Mouse (Mus musculus) midbrain, embryonic 14.5 days (tissue): ENCODE data around the gene Slco1a4. TPM values are rescaled to one million over a fixed set of nuclear protein-coding genes. Genes with fewer than 3 reads are reported as not detected.

ENCODE experiments used
- ATAC-seq: fragments of 200-750 bp; cut with Nextera tagmentation; 2 replicates; pipeline ENCODE4 v1.8.0; 2017; ENCODE audit warnings: moderate number of reproducible peaks, moderate library complexity; ENCODE audit not compliant: low FRiP score, low TSS enrichment
- DNase-seq: peaks from one replicate; pipeline ENCODE4 v3.0.0-alpha.2; 2015
- H3K27ac ChIP-seq: fragments of 300-500 bp; sonication (generic); replicated peaks from 2 replicates; pipeline ENCODE4 v1.5.1; 2014; ENCODE audit warnings: mild to moderate bottlenecking, low read depth, low read length, moderate library complexity
- H3K27me3 ChIP-seq: fragments of 300-500 bp; sonication (generic); 2 replicates; pipeline ENCODE4 v1.6.1; 2014; ENCODE audit warnings: low read length, control low read depth, mixed read lengths; ENCODE audit not compliant: control insufficient read depth, insufficient read depth
- H3K36me3 ChIP-seq: fragments of 300-500 bp; sonication (generic); 2 replicates; pipeline ENCODE4 v1.6.1; 2014; ENCODE audit warnings: low read length, control low read depth; ENCODE audit not compliant: control insufficient read depth, insufficient read depth
- H3K4me1 ChIP-seq: fragments of 300-500 bp; sonication (generic); 2 replicates; pipeline ENCODE4 v1.6.1; 2014; ENCODE audit warnings: mild to moderate bottlenecking, antibody characterized with exemption, low read length, control low read depth; ENCODE audit not compliant: control insufficient read depth, insufficient read depth
- H3K4me2 ChIP-seq: fragments of 300-500 bp; sonication (generic); 2 replicates; pipeline ENCODE4 v1.6.1; 2014; ENCODE audit warnings: mild to moderate bottlenecking, low read length, moderate library complexity
- H3K4me3 ChIP-seq: fragments of 300-500 bp; sonication (generic); replicated peaks from 2 replicates; pipeline ENCODE4 v1.5.1; 2014; ENCODE audit warnings: low read depth, low read length
- H3K9ac ChIP-seq: fragments of 300-500 bp; sonication (generic); replicated peaks from 2 replicates; pipeline ENCODE4 v1.6.1; 2014; ENCODE audit warnings: mild to moderate bottlenecking, low read length, moderate library complexity
- H3K9me3 ChIP-seq: fragments of 300-500 bp; sonication (generic); 2 replicates; pipeline ENCODE4 v1.6.1; 2016; ENCODE audit warnings: low read length, control low read depth, mixed read lengths; ENCODE audit not compliant: control insufficient read depth
- WGBS: fragments of 180-500 bp; shearing (Covaris S2); extraction: QIAGEN DNeasy Blood & Tissue Kit; methylation state at CpG from one replicate; pipeline ENCODE4 v1.1.7; 2014; 5-methylcytosine and 5-hydroxymethylcytosine counted together
- polyA plus RNA-seq: library from polyadenylated mRNA; unstranded; fragments of >200 nt; fragmentation: Nextera tagmentation; extraction: Ambion mirVana; gene quantifications from 2 replicates; pipeline ENCODE4 v1.2.1, GENCODE M21; 2014

Slco1a4 gene
- polyA plus RNA-seq, 1 experiment from 2014 or later: 1.3 TPM

DNA sequence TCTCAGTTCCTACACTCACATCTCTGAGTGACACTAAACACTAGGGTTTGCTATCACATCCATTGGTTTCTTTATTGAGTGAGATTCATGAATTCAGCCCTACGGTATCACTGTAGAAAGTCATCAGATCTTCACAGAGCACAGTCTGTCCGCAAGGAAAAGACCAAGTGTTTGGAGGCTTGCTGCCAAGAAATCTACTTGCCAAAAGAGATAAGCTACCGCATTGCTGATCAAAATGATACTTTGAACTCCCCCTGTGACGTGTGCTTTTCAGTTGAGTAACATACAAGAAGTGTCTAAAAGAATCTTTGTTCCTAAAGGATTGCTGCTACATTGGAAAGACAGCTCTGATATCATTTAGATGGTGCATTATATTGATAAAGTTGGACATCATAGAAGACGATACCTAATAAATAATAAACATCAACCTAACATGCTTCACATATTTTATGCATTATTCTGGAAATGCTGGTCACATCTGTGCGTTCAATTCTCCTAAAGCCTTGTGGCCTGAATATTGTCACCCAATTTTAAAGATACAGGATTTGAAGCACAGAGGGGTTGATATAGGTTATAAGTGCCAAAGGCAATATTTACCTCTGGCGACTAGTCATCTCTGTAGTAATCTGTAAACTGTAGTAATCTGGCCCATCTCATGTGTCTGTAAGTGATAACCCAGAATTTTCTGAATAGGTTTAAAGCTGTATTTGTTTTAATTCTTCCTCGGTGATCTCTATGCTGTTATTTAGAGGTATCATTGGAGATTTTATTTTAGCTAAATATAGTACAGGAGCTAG is 1.9 kb upstream of the Slco1a4 start:
- H3K27ac ChIP-seq: no peak overlapping the region
- H3K27me3 ChIP-seq: no peaks in the 10 kb centered on the region
- H3K4me3 ChIP-seq: no peak overlapping the region
- H3K36me3 ChIP-seq: no peaks in the 10 kb centered on the region
- DNase-seq (peak; percentile 2), ATAC-seq (no peak)
- H3K4me1 ChIP-seq: no peaks in the 10 kb centered on the region
- H3K4me2 ChIP-seq: no peak overlapping the region
- H3K9ac ChIP-seq: no peak overlapping the region
- WGBS: 83% methylated on average over 8 of the region's 8 CpGs
- H3K9me3 ChIP-seq: no peaks in the 10 kb centered on the region

- Histone ChIP-seq H3K27me3 (no peaks in the 10 kb centered on the region), H3K4me1 (no peaks in the 10 kb centered on the region), H3K9me3 (no peaks in the 10 kb centered on the region), H3K4me2 (no peak overlapping the region), H3K9ac (no peak overlapping the region), H3K27ac (no peak overlapping the region), H3K36me3 (no peaks in the 10 kb centered on the region), H3K4me3 (no peak overlapping the region)
- 28% methylated on average over 2 of the region's 2 CpGs for WGBS
- ATAC-seq: no peak
- no peak for DNase-seq
These were observed 2.4 kb downstream of the Slco1a4 start for GRCm38 (mm10) chr6:141853616-141854015.

- H3K4me2 ChIP-seq: no peak overlapping the region
These were observed 6.9 kb downstream of the Slco1a4 start for GRCm38 (mm10) chr6:141849051-141849450.

DNA sequence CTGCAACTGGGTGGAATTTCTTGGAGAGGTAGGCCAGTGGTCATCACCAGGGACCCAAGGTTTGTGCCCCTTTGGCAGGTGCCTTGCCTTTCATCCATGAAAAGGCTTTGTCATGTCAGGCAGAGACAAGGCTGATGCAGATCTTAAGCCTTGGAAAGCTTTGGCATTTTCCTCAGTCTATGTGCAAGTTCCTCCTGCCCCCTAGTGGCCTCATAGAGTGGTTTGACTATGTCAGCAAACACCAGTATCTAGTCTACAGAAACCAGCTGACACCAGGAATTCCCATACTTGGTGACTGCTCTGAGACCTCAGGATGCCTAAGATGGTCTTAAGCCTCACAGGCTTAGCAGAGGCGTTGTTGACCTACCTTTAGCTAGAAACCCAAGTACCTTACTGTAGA is 58.2 kb downstream of the Slco1a4 start:
- DNase-seq (peak; percentile 74), ATAC-seq (peak; percentile 57; the same call in 1 of the 2 replicates)
- no peak overlapping the region for H3K4me2 ChIP-seq
- H3K9ac ChIP-seq: no peak overlapping the region
- no peaks in the 10 kb centered on the region for H3K9me3 ChIP-seq
- no peak overlapping the region for H3K4me3 ChIP-seq
- H3K27me3 ChIP-seq: no peaks in the 10 kb centered on the region
- no peak overlapping the region for H3K27ac ChIP-seq
- no peaks in the 10 kb centered on the region for H3K36me3 ChIP-seq
- H3K4me1 ChIP-seq: no peaks in the 10 kb centered on the region
- 27% methylated on average over 1 of the region's 1 CpGs for WGBS

More at GRCm38 (mm10) chr6:141849051-141849450, 6.9 kb downstream of the Slco1a4 start:
- no peak for ATAC-seq
- Histone ChIP-seq H3K9ac (no peak overlapping the region), H3K27me3 (no peaks in the 10 kb centered on the region), H3K4me3 (no peak overlapping the region), H3K9me3 (no peaks in the 10 kb centered on the region), H3K4me1 (no peaks in the 10 kb centered on the region), H3K36me3 (no peaks in the 10 kb centered on the region), H3K27ac (no peak overlapping the region)
- DNase-seq: no peak
- WGBS: 10% methylated on average over 4 of the region's 4 CpGs

- Histone ChIP-seq H3K9me3 (no peaks in the 10 kb centered on the region), H3K36me3 (no peaks in the 10 kb centered on the region), H3K9ac (no peak overlapping the region), H3K27me3 (no peaks in the 10 kb centered on the region), H3K4me1 (no peaks in the 10 kb centered on the region), H3K4me3 (no peak overlapping the region), H3K4me2 (no peak overlapping the region), H3K27ac (no peak overlapping the region)
- no peak for DNase-seq
- whole genome bisulfite sequencing: 85% methylated on average over 2 of the region's 2 CpGs
- no peak for ATAC-seq
These were observed 81.5 kb downstream of the Slco1a4 start for GRCm38 (mm10) chr6:141774476-141774875.

DNA sequence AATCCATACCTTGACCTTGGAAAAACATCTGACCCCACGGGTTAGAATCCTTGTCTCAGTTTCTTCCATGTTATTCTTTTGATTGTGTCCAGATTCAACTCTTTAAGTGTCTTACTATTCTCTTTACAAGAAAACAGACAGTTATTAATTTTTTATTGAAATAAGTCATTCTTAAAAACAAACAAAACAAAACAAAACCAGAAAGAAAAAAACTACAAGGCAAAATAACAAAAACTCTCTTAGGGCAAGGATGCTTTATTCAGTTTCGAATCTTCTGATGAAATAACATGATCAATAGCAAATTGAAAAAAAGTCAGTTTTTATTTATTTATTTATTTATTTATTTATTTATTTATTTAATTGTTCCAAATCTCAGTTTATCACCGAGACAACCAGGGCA is 82.3 kb downstream of the Slco1a4 start, which contains the start of gene Gm5724:
Gm5724 (minus strand) TSS at position 101 of the 400 bp plus-strand sequence.
- Histone ChIP-seq H3K4me2 (no peak within 1 kb of the TSS), H3K36me3 (no peaks in the 10 kb centered on the region), H3K9ac (no peak within 1 kb of the TSS), H3K4me1 (no peaks in the 10 kb centered on the region), H3K9me3 (no peaks in the 10 kb centered on the region), H3K27me3 (no peaks in the 10 kb centered on the region), H3K4me3 (no peak within 1 kb of the TSS), H3K27ac (no peak within 1 kb of the TSS)
- ATAC-seq: no peak
- 88% methylated on average over 3 of the region's 3 CpGs for WGBS
- DNase-seq: no peak

Other genes with a start within 250 kb of the Slco1a4 start
- not detected in 2 replicates for gene Slco1b2, start 226.7 kb downstream of the Slco1a4 start, polyA plus RNA-seq
- not detected in 2 replicates for gene Gm5724, start 82.4 kb downstream of the Slco1a4 start, polyA plus RNA-seq
- gene Slco1a1, start 90.8 kb upstream of the Slco1a4 start, polyA plus RNA-seq: not detected in 2 replicates
- gene Gm6614, start 155.2 kb upstream of the Slco1a4 start, polyA plus RNA-seq: not detected in 2 replicates